Mouse (Mus musculus): Measurements from ENCODE around the gene Hs6st1.

Hs6st1 gene

DNA sequence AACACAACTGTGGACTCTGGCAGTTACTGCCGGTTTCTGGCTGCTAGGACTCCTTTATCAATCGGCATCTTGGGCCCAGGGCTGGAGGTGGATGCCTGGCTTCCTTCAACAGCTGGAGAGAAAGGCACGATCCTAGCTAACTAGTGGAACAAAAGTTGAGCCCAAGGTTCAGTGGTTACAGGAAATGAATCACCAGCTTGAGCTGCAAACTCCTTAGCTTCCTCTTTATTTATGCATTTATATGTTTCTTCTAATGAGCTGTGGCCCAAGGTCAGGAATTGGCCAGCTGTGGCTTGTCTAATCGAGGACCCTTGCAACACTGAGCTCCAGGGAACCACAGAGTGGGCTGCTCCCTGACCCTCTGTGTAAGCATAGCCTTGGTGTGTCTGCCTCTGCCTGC, 60.9 kb downstream of the Hs6st1 start:
- no peak for DNase-seq (ENCODE audit: low spot score)

DNA sequence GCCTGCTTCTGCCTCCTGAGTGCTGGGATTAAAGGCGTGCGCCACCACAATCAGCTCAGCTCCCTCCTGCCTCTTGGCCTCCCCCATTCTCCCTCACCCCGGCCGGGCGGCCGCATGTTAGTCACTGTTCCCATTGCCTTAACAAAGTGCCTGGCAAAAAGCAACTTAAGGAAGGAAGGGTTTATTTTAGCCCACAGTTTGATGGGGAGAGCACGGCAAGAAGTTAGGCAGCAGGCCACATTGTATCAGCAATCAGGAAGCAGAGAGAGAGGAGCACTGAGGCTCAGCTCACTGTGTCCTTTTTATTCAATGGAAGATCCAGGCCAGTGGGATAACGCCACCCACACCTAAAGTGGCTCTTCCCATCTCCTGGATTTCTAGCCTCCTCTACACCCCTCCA, 61.7 kb downstream of the Hs6st1 start:
- no peak for DNase-seq (ENCODE audit: low spot score)

GRCm38 (mm10) chr1:36130307-36131035, 62.3 kb downstream of the Hs6st1 start:
- no peak for DNase-seq (ENCODE audit: low spot score)

- DNase-seq (ENCODE audit: low spot score): no peak
Observed at GRCm38 (mm10) chr1:36131154-36131553, 63.0 kb downstream of the Hs6st1 start.

GRCm38 (mm10) chr1:36131766-36132165, 63.6 kb downstream of the Hs6st1 start:
- no peak for DNase-seq (ENCODE audit: low spot score)

DNA sequence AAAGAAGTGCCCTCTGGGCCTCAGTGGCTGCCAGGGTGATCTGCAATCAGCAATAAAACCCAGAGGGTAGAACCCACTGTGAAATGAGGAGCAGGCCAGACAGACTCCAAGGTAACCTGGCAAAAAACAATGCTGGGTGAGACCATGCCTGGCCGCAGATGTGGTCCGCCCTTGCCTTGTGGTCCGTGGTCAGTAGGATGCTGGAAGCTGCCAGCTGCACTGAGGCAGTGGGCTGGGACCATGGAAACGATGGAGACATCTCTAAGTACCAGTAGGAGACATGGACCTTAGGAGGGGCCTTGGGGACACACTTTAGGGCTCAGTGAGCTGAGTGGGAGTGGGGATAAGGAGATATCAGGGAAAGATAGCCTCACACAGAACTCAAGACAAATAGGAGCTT, 64.0 kb downstream of the Hs6st1 start:
- no peak for DNase-seq (ENCODE audit: low spot score)

DNA sequence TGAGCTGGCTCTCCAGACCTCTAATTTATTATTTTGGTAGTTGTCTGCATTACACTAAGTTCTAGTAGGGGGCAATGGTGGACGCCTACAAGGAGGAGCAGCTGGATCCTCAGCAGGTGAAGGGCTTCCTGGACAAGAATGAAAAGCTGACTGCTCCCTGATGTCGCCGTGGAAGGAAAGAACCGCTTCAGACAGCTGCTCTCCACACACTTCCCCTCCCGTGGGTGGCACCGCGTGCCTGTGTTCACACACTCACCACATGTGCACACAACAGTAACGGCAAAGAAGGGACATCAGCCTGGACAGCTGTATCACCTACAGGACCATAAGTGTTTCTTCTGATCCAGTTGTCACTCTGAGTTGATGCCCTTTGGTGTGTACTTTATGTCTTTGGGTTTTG, 64.8 kb downstream of the Hs6st1 start:
- no peak for DNase-seq (ENCODE audit: low spot score)

DNA sequence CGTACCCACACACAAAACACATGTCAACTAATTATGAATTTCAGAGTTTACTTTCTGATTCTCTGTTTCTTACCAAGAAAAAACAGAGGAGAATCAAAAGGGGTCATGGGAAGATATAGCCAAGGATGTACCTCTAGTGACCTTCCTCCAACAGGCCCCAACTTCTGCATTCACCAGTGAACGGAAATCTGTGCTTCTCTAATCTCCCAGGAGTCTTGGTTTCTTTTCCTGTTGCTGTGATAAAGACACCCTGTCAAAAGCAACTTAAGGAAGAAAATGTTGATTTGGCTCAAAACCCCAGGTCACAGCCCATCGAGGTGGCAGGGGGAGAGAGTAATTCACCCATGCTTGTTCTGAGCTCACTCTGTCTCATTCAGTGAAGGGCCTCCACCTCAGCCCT, 65.4 kb downstream of the Hs6st1 start:
- no peak for DNase-seq (ENCODE audit: low spot score)

DNA sequence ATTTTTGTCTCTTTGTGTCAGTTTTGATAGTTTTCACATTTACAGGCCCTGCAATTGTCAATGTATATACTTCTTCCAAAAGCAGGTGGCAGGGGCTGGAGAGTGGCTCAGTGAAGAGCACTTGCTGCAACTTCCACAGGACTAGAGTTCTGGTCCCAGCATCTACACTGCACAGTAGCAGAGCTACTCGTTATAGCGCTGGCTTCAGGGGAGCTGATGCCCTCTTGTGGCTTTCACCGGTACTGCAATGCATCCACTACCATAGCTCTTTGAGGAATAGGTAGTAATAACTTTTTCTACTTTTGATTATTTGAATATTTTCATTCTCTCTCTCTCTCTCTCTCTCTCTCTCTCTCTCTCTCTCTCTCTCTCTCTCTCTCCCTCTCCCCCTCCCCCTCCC, 66.4 kb downstream of the Hs6st1 start:
- no peak for DNase-seq (ENCODE audit: low spot score)

DNA sequence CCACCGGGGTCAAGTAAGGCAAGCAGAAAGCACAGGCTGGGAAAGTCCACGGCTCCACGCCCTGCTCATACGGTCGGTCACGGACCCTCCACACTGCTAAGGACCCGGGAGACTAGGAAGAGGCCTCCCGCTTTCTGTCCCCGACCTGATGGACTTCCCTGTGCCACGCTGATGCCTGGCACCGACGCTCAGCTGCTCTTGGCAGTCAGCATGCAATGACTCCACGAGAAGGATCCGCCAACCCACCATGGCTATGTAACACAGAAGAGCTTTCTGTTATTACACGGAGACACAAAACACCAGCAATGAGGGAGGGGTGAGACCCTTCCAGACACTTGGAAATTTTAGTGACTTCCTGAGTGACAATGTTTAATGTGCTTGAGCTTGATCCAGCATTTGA, 72.1 kb downstream of the Hs6st1 start:
- no peak for DNase-seq (ENCODE audit: low spot score)

DNA sequence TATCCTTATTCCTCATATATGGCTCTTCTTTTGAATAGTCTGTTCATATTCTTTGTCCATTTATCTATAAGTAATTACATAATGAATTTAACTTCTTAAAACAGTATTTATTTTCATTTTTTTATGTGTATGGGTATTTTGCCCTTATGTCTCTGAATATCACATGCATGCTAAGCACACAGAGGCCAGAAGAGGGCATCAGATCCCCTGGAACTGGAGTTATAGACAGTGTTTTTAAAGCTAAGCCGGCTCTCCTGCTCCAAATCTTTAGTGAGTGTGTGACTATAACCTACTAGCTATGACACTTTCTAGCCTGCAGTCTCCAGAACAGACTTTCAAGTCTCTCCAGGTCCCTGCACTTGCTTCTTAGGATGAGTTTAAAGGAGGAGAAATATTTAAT, 76.8 kb downstream of the Hs6st1 start:
- no peak for DNase-seq (ENCODE audit: low spot score)

- no peak for DNase-seq (ENCODE audit: low spot score)
Observed at GRCm38 (mm10) chr1:36148809-36149208, 80.6 kb downstream of the Hs6st1 start.

DNA sequence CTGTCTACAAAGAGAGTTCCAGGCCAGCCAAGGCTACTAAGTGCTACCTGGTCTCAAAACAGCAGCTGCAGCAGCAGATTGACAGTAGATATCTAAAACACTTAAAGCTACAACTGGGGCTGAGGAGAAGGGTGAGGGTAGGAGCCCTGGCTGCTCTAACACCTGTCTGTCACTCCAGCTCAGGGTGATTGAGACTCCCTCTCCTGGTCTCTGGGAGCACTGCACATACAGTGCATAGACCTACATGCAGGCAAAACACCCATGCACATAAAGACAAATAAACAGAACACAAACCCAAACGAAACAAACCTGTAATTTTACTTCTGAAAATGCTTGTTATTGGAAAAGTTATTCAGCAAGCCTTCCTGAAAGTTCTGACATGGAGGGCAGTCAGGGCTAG, 81.2 kb downstream of the Hs6st1 start:
- no peak for DNase-seq (ENCODE audit: low spot score)

All from urinary bladder, postnatal 10 days (tissue).